Mouse (Mus musculus) CH12.LX (cell line): ENCODE results near the gene Plcl2.

Source experiments
- CTCF ChIP-seq, 2 experiments: IDR thresholded peaks in 1 of 2; conservative IDR thresholded peaks in 1 of 2; 2 replicates each; pipeline ENCODE4 v1.5.1; 2011 to 2012; ENCODE audit warnings: low read depth in 2 of 2, low read length in 2 of 2, improper control_type of control experiment in 1 of 2, inconsistent platforms in 1 of 2, mild to moderate bottlenecking in 1 of 2, moderate library complexity in 1 of 2
- EP300 ChIP-seq: IDR thresholded peaks from 2 replicates; pipeline ENCODE4 v1.6.1; 2011; ENCODE audit warnings: low read length, improper control_type of control experiment
- JUN ChIP-seq: IDR thresholded peaks from 2 replicates; pipeline ENCODE4 v1.6.1; 2011; ENCODE audit warnings: low read depth, mild to moderate bottlenecking, low read length, improper control_type of control experiment, moderate library complexity; ENCODE audit not compliant: insufficient read depth
- MAZ ChIP-seq: IDR thresholded peaks from 2 replicates; pipeline ENCODE4 v1.6.1; 2012; ENCODE audit warnings: low read depth, mild to moderate bottlenecking, inconsistent platforms, low read length, improper control_type of control experiment, moderate library complexity
- POLR2A ChIP-seq: IDR thresholded peaks from 2 replicates; pipeline ENCODE4 v1.6.1; 2011; ENCODE audit warnings: low read depth, mild to moderate bottlenecking, improper control_type of control experiment, low read length
- RAD21 ChIP-seq: IDR thresholded peaks from 2 replicates; pipeline ENCODE4 v1.6.1; 2011; ENCODE audit warnings: low read depth, mild to moderate bottlenecking, low read length, improper control_type of control experiment, moderate library complexity
- RCOR1 ChIP-seq: conservative IDR thresholded peaks from 2 replicates; pipeline ENCODE4 v1.6.1; 2012; ENCODE audit warnings: low read depth, mild to moderate bottlenecking, inconsistent platforms, low read length, improper control_type of control experiment
- UBTF ChIP-seq: IDR thresholded peaks from 2 replicates; pipeline ENCODE4 v1.6.1; 2012; ENCODE audit warnings: low read depth, mild to moderate bottlenecking, inconsistent platforms, low read length, improper control_type of control experiment, moderate library complexity
- ZKSCAN1 ChIP-seq: IDR thresholded peaks from 2 replicates; pipeline ENCODE4 v1.6.1; 2012; ENCODE audit warnings: low read depth, inconsistent platforms, low read length, improper control_type of control experiment, borderline replicate concordance

DNA sequence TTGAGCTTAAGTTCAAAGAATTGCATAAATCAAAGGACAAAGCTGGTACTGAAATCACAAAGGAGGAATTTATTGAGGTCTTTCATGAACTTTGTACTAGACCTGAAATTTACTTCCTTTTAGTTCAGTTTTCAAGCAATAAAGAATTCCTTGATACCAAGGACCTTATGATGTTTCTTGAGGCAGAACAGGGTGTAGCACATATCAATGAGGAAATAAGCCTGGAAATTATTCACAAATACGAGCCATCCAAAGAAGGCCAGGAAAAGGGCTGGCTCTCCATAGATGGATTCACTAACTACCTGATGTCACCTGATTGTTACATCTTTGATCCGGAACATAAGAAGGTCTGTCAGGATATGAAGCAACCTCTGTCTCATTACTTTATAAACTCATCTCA, 97.7 kb downstream of the Plcl2 start:
- TF ChIP-seq UBTF = no peak
- TF ChIP-seq POLR2A = no peak
- TF ChIP-seq CTCF (conservative IDR thresholded peaks at IDR 0.05 in 1 of 2, IDR thresholded peaks at IDR 0.05 in 1 of 2; ENCODE audit: low read depth in 2 of 2, low read length in 2 of 2) = no peak
- TF ChIP-seq RCOR1 = no peak
- no peak for TF ChIP-seq RAD21
- TF ChIP-seq MAZ = no peak
- TF ChIP-seq EP300 = no peak
- no peak for TF ChIP-seq JUN
- TF ChIP-seq ZKSCAN1 = no peak
